Mouse (Mus musculus) common myeloid progenitor, adult 5-6 weeks (primary cell): ENCODE data around the gene Slc16a5. TPM values are rescaled to one million over a fixed set of nuclear protein-coding genes. Genes with fewer than 3 reads are reported as not detected.
"Not testable (repeated sequence)": the region's sequence is repeated elsewhere in the genome, so short reads cannot be mapped to it uniquely, and the experiment has no call there.

Experiments used
- ATAC-seq: replicated peaks from 2 replicates; pipeline ENCODE4 v1.8.0; 2016; ENCODE audit warnings: low read depth, mild to moderate bottlenecking, moderate TSS enrichment, inconsistent platforms; ENCODE audit not compliant: poor library complexity, severe bottlenecking
- total RNA-seq: library from RNA; stranded (forward); fragments of 200-1000, 187-1606 nt; gene quantifications from 2 replicates; pipeline ENCODE4 v1.2.3, GENCODE M21; 2017

The Slc16a5 gene
- total RNA-seq, 1 experiment from 2014 or later = not detected

GRCm38 (mm10) chr11:115446906-115447305, 15.4 kb upstream of the Slc16a5 start:
- no peak for ATAC-seq

- no peak for ATAC-seq
Measured at GRCm38 (mm10) chr11:115447321-115447885, 14.9 kb upstream of the Slc16a5 start.

GRCm38 (mm10) chr11:115448075-115448474, 14.2 kb upstream of the Slc16a5 start:
- ATAC-seq = no peak

- no peak for ATAC-seq
Measured at GRCm38 (mm10) chr11:115448998-115449397, 13.3 kb upstream of the Slc16a5 start.

GRCm38 (mm10) chr11:115450176-115450575, 12.1 kb upstream of the Slc16a5 start:
- ATAC-seq = no peak

- ATAC-seq = peak; percentile 31; the same call in 1 of the 2 replicates
Measured at GRCm38 (mm10) chr11:115451781-115452241, 10.5 kb upstream of the Slc16a5 start.

- peak; percentile 27; the same call in 1 of the 2 replicates for ATAC-seq
Measured at GRCm38 (mm10) chr11:115452281-115452860, 9.9 kb upstream of the Slc16a5 start.

GRCm38 (mm10) chr11:115453306-115453705, 9.0 kb upstream of the Slc16a5 start:
- no peak for ATAC-seq

GRCm38 (mm10) chr11:115454822-115455221, 7.5 kb upstream of the Slc16a5 start:
- not testable (repeated sequence) for ATAC-seq

- no peak for ATAC-seq
Measured at GRCm38 (mm10) chr11:115455619-115456018, 6.7 kb upstream of the Slc16a5 start.

- no peak for ATAC-seq
Measured at GRCm38 (mm10) chr11:115456182-115456581, 6.1 kb upstream of the Slc16a5 start.

- no peak for ATAC-seq
Measured at GRCm38 (mm10) chr11:115457405-115457804, 4.9 kb upstream of the Slc16a5 start.

GRCm38 (mm10) chr11:115460976-115461375, 1.3 kb upstream of the Slc16a5 start:
- ATAC-seq = no peak

GRCm38 (mm10) chr11:115461846-115462242, 430 bp upstream of the Slc16a5 start:
- no peak for ATAC-seq

- ATAC-seq = no peak
Measured at GRCm38 (mm10) chr11:115463397-115463796, 1.1 kb downstream of the Slc16a5 start.

GRCm38 (mm10) chr11:115464851-115465250, 2.6 kb downstream of the Slc16a5 start:
- ATAC-seq = no peak

GRCm38 (mm10) chr11:115467217-115467618, 4.9 kb downstream of the Slc16a5 start:
- no peak for ATAC-seq

- ATAC-seq = no peak
Measured at GRCm38 (mm10) chr11:115472183-115472582, 9.9 kb downstream of the Slc16a5 start.

GRCm38 (mm10) chr11:115473626-115474275, 11.5 kb downstream of the Slc16a5 start:
- ATAC-seq = peak; percentile 78

- ATAC-seq = peak; percentile 88
Measured at GRCm38 (mm10) chr11:115475025-115475757, 12.9 kb downstream of the Slc16a5 start, which contains the start of gene Armc7. Gene Armc7 (plus strand): TSS chr11:115475667.
